Mouse (Mus musculus): ENCODE data around the gene Prl3d2.
"Not testable (repeated sequence)": the region's sequence is repeated elsewhere in the genome, so short reads cannot be mapped to it uniquely, and the experiment has no call there.

DNA sequence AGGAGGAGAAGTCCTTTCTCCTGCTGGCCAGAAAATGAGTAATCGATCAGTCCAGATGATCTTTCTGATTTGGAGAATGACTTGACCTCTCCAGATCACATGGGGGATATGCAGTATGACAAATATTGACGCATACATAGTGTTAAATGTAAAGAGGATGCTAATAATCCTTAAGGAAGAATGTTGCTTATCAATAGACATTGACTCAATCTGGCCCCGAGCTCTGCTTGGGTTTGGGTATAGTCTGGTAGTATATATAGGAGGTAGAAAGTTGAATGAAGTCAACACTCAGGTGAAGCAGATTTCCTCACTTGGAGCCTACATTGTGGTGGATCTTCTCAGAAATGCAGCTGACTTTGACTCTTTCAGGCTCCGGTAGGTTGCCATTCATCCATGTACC lies at the start of gene Prl3d2:
- not testable (repeated sequence) for TF ChIP-seq CTCF (IDR thresholded peaks at IDR 0.05; ENCODE audit: borderline replicate concordance, insufficient read depth, low read depth, low read length); POLR2A (IDR thresholded peaks at IDR 0.05; ENCODE audit: borderline replicate concordance, insufficient read depth, low read length)

Measured in cerebellum, adult 2 months (tissue).